Mouse (Mus musculus) G1E (cell line): Measurements from ENCODE around the gene Mybph.

ENCODE experiments used
- CTCF ChIP-seq: IDR thresholded peaks from 2 replicates; pipeline ENCODE4 v1.5.1; 2012; ENCODE audit warnings: low read depth, low read length, inconsistent platforms, mixed read lengths
- GATA1 ChIP-seq: IDR thresholded peaks from 2 replicates; pipeline ENCODE4 v1.6.1; 2012; ENCODE audit warnings: borderline replicate concordance, low read length, inconsistent platforms, mixed read lengths

GRCm38 (mm10) chr1:134212351-134212750, 19.1 kb downstream of the Mybph start:
- no peak for TF ChIP-seq CTCF
- TF ChIP-seq GATA1 = no peak
